Mouse (Mus musculus) lung, embryonic 15.5 days (tissue): Measurements from ENCODE around the gene Itk. TPM values are rescaled to one million over a fixed set of nuclear protein-coding genes. Genes with fewer than 3 reads are reported as not detected.

Source experiments
- ATAC-seq: fragments of 200-750 bp; cut with Nextera tagmentation; 2 replicates; pipeline ENCODE4 v1.8.0; 2017; ENCODE audit warnings: moderate number of reproducible peaks, borderline replicate concordance; ENCODE audit not compliant: low FRiP score, low TSS enrichment; ENCODE audit errors: extremely low read depth
- H3K27ac ChIP-seq: fragments of 300-500 bp; sonication (generic); 2 replicates; pipeline ENCODE4 v1.5.1; 2015; ENCODE audit warnings: moderate library complexity, mild to moderate bottlenecking, inconsistent platforms
- H3K27me3 ChIP-seq: fragments of 300-500 bp; sonication (generic); 2 replicates; pipeline ENCODE4 v1.6.1; 2015; ENCODE audit warnings: inconsistent platforms
- H3K36me3 ChIP-seq: fragments of 300-500 bp; sonication (generic); 2 replicates; pipeline ENCODE4 v1.6.1; 2015; ENCODE audit warnings: inconsistent platforms
- H3K4me1 ChIP-seq: fragments of 300-500 bp; sonication (generic); 2 replicates; pipeline ENCODE4 v1.6.1; 2015; ENCODE audit warnings: inconsistent platforms
- H3K4me2 ChIP-seq: fragments of 300-500 bp; sonication (generic); 2 replicates; pipeline ENCODE4 v1.6.1; 2015; ENCODE audit warnings: inconsistent platforms, mild to moderate bottlenecking, moderate library complexity
- H3K4me3 ChIP-seq: fragments of 300-500 bp; sonication (generic); 2 replicates; pipeline ENCODE4 v1.5.1; 2015; ENCODE audit warnings: mild to moderate bottlenecking, inconsistent platforms
- H3K9ac ChIP-seq: fragments of 300-500 bp; sonication (generic); 2 replicates; pipeline ENCODE4 v1.6.1; 2015; ENCODE audit warnings: inconsistent platforms
- H3K9me3 ChIP-seq: fragments of 300-500 bp; sonication (generic); 2 replicates; pipeline ENCODE4 v1.6.1; 2016; ENCODE audit warnings: inconsistent platforms
- WGBS: fragments of 180-500 bp; shearing (Covaris S2); methylation state at CpG from one replicate; pipeline ENCODE4 v1.1.7; 2015; 5-methylcytosine and 5-hydroxymethylcytosine counted together
- polyA plus RNA-seq: library from polyadenylated mRNA; unstranded; fragments of >200 nt; fragmentation: Nextera tagmentation; extraction: Ambion mirVana; gene quantifications from 2 replicates; pipeline ENCODE4 v1.2.1, GENCODE M21; 2015

Itk gene
- polyA plus RNA-seq, 1 experiment from 2014 or later, result 0.80 TPM

DNA sequence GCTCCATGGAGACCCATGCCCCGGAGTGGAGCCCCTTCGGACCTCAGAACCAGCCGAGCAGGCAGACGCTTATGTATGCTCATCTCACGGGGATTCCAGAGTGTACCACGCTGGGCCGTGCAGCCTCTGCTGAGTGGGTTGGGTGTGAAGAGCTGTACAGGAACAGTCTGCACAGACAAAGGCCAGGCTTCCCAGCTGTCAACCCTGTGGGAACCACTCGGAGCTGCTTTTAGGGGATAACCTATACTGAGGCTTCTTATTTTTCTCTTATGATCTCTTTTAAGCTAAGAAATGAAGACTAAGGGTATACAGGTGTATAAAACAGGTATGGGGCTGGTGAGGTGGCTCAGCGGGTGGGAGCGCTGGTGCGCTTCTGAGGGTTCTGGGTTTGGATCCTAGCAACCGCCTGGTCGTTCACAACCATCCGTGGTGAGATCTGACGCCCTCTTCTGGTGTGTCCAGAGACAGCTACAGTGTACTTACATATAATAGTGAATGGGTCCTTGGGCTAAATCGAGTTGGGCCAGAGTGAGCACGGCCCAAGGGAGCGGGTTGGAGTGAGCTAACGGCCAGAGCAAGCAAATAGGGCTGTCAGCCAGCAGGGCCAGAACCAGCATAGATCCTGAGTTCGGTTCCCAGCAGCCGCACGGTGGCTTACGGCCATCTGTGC lies 87.6 kb downstream of the Itk start:
- Histone ChIP-seq H3K9ac (no peak overlapping the region), H3K27ac (no peak overlapping the region), H3K4me1 (no peaks in the 10 kb centered on the region), H3K36me3 (no peaks in the 10 kb centered on the region), H3K4me3 (no peak overlapping the region), H3K27me3 (no peaks in the 10 kb centered on the region), H3K4me2 (no peak overlapping the region), H3K9me3 (no peaks in the 10 kb centered on the region)
- WGBS, result 87% methylated on average over 23 of the region's 23 CpGs
- ATAC-seq, result no peak

DNA sequence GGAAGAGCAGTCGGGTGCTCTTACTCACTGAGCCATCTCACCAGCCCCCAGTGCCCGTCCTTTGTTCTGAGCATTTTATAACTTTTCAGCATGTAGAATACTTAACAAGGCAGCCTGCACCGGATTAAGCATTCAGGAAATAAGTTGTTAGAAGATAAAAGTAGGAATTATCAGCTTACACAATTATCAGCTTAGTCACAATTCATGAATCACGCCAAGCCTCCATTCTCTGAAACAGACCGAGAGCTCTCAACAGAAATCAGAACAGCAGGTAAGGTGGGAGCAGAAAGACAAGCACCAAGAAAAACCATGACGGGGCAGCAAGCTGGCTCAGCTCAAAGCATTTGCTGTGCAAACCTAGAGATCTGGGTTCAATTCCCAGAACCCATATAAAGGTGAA lies 89.4 kb downstream of the Itk start:
- no peaks in the 10 kb centered on the region for H3K4me1 ChIP-seq
- no peak overlapping the region for H3K4me2 ChIP-seq
- H3K4me3 ChIP-seq, result no peak overlapping the region
- H3K27ac ChIP-seq, result no peak overlapping the region
- H3K36me3 ChIP-seq, result no peaks in the 10 kb centered on the region
- H3K27me3 ChIP-seq, result no peaks in the 10 kb centered on the region
- H3K9ac ChIP-seq, result no peak overlapping the region
- no peak for ATAC-seq
- WGBS, result 75% methylated on average over 6 of the region's 6 CpGs
- H3K9me3 ChIP-seq, result no peaks in the 10 kb centered on the region

DNA sequence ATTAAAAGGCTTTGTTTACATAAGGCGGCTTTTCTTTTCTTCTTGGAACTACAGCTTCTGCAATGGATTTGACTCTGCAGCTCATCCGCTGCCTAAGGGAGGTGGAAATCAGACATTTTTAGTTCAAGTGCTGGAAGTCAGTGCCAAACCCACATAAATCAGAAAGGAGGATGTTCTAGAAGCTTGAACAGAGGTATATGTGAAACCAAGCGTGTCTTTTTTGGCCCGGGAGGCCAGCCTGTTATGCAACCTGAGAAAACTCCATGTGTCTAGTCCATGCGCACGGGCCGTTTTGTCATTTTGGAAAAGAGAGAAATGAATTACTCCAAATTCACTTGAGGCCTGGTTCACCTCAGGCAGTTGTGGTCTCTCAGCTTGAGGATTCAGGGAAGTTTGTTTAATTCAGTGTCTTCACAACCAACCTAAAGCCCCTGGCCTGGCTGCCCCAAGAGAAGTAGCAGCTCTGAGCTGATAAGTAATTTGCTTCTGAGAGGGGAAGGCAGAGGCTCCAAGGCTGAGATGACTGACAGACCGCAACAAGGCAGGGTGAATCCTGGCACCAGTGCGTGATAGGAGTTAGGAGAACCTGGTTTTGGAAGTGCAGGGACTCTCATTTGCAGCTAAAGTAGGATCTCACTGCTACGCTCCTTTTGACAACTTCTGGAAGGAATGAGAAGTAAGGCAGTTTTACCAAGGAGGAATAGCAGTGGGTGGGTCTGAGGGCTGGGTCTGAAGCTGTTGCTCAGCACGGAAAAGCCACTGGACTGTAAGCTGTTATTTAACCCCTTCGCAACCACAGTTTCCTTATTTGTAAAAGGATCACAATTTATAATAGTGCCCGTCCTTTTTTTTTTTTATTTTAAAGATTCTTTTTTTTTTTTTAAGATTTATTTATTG lies 90.2 kb downstream of the Itk start:
- Histone ChIP-seq H3K4me2 (no peak overlapping the region), H3K9me3 (no peaks in the 10 kb centered on the region), H3K9ac (no peak overlapping the region), H3K27me3 (no peaks in the 10 kb centered on the region), H3K4me3 (no peak overlapping the region), H3K27ac (no peak overlapping the region), H3K36me3 (no peaks in the 10 kb centered on the region), H3K4me1 (no peaks in the 10 kb centered on the region)
- no peak for ATAC-seq
- 43% methylated on average over 13 of the region's 13 CpGs for WGBS

DNA sequence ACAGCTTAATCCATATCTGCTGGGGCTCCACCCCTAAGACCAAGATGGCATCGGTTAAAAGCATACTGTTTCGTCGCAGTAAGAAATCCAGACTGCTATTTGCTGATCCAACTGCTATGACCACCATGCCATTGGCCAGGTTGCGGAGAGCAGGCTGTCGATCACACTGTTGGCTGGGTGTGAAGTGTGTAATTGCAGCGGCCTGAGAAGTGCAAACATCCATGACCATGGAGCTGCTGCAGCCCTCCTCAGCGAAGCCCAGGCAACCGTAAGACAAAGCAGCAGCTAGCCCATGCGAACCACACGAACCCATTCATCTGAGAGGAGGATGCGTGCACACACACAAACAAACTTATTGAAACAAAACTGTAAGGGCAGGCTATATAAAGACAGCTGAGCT lies 94.9 kb downstream of the Itk start:
- ATAC-seq, result no peak
- Histone ChIP-seq H3K27me3 (no peaks in the 10 kb centered on the region), H3K9me3 (no peaks in the 10 kb centered on the region), H3K4me1 (no peaks in the 10 kb centered on the region; the same call in 1 of the 2 replicates), H3K4me3 (no peak overlapping the region), H3K9ac (no peak overlapping the region), H3K27ac (no peak overlapping the region), H3K36me3 (no peaks in the 10 kb centered on the region), H3K4me2 (no peak overlapping the region)
- WGBS, result 82% methylated on average over 11 of the region's 11 CpGs

DNA sequence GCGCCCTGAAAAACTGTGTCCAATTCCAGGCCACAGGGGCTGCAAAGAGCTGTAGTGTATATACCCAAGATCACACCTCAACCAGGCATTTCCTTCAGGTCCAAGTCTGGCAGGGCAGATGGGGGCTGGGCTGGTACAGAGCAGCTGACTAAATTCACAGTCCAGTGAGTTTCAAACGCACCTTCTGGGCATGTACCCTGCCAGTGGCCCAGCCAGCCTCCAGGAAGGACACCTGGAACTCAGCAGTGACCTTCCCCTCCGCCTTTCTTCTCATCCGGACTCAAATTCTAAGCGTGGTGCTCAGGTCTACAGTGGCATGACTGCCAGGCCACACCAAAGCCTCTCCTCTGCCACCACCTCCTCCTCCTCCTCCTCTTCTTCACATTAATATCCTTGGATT lies 95.8 kb downstream of the Itk start:
- no peak overlapping the region for H3K27ac ChIP-seq
- H3K9ac ChIP-seq, result no peak overlapping the region
- no peaks in the 10 kb centered on the region; the same call in 1 of the 2 replicates for H3K4me1 ChIP-seq
- ATAC-seq, result no peak
- no peaks in the 10 kb centered on the region for H3K9me3 ChIP-seq
- no peaks in the 10 kb centered on the region for H3K36me3 ChIP-seq
- H3K27me3 ChIP-seq, result no peaks in the 10 kb centered on the region
- no peak overlapping the region for H3K4me2 ChIP-seq
- WGBS, result 92% methylated on average over 5 of the region's 5 CpGs
- no peak overlapping the region for H3K4me3 ChIP-seq

DNA sequence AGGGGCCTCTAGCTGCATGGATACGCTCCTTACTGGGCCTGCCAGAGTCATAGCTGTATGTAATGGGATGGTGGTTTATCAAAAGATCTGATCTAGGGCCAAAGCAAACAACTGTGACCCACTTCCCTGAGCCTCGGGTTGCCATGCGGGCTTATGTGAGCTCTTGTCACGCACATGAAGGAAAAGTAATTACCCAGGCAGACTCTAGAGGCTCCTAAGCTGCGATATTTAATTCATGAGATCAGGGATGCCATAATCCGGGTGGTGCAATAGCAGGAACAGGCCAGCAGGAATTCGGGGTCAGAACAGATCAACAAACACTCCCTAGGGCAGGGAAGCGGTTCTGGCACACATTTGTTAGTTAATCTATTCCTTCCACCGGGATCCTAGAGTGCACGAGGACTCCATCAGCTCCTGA lies 98.3 kb downstream of the Itk start:
- H3K27me3 ChIP-seq, result no peaks in the 10 kb centered on the region
- H3K4me3 ChIP-seq, result no peak overlapping the region
- H3K9ac ChIP-seq, result no peak overlapping the region
- H3K4me2 ChIP-seq, result no peak overlapping the region
- 24% methylated on average over 10 of the region's 10 CpGs for WGBS
- ATAC-seq, result no peak
- no peak overlapping the region for H3K27ac ChIP-seq
- no peaks in the 10 kb centered on the region for H3K9me3 ChIP-seq
- H3K4me1 ChIP-seq, result no peaks in the 10 kb centered on the region; the same call in 1 of the 2 replicates
- no peaks in the 10 kb centered on the region for H3K36me3 ChIP-seq

DNA sequence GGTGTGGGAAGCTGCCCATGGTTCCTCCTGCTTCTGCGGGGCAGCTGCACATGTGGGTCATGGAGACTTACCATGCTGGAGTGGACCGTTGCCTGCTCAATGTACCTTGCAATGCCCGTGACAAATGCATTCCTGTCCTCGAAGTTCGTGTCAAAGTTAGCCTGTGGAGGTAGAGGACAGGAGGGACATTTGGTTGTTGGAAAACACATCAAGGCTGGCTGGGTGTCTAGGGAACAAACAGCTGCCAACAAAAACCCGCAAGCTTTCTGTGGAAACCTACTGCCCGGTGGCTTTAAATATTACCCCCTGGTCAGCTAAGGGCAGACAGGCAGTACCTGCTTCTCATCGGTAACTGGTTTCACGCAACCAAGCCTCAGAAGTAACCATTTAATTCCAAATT lies 99.8 kb downstream of the Itk start:
- H3K4me3 ChIP-seq, result no peak overlapping the region
- H3K27ac ChIP-seq, result no peak overlapping the region
- H3K4me2 ChIP-seq, result no peak overlapping the region
- H3K9ac ChIP-seq, result no peak overlapping the region
- H3K9me3 ChIP-seq, result no peaks in the 10 kb centered on the region
- H3K4me1 ChIP-seq, result no peaks in the 10 kb centered on the region; the same call in 1 of the 2 replicates
- H3K27me3 ChIP-seq, result no peaks in the 10 kb centered on the region
- no peak for ATAC-seq
- WGBS, result 88% methylated on average over 9 of the region's 9 CpGs
- H3K36me3 ChIP-seq, result no peaks in the 10 kb centered on the region

DNA sequence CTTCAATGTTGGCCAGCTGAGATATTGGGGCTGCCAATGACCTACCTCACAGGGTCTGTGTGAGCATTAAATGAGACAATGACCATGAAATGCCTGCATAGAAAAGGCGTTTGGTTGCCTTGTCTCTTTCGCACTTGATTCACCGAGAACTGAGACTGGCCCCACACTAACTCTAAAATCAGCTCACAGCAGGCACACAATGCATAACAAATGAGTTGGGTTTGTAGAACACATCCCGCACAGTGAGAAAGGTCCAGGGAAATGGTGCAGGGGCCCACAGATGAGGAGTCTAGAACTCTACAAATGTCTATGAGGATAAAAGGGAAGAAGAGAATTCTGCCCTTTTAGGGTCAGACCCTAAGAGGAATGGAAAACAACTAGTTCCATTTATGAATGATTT lies 100.3 kb downstream of the Itk start:
- no peak for ATAC-seq
- H3K4me1 ChIP-seq, result no peaks in the 10 kb centered on the region; the same call in 1 of the 2 replicates
- no peaks in the 10 kb centered on the region for H3K9me3 ChIP-seq
- H3K36me3 ChIP-seq, result no peaks in the 10 kb centered on the region
- no peak overlapping the region for H3K4me2 ChIP-seq
- no peak overlapping the region for H3K9ac ChIP-seq
- no peaks in the 10 kb centered on the region for H3K27me3 ChIP-seq
- H3K27ac ChIP-seq, result no peak overlapping the region
- H3K4me3 ChIP-seq, result no peak overlapping the region
- 91% methylated on average over 4 of the region's 4 CpGs for WGBS

DNA sequence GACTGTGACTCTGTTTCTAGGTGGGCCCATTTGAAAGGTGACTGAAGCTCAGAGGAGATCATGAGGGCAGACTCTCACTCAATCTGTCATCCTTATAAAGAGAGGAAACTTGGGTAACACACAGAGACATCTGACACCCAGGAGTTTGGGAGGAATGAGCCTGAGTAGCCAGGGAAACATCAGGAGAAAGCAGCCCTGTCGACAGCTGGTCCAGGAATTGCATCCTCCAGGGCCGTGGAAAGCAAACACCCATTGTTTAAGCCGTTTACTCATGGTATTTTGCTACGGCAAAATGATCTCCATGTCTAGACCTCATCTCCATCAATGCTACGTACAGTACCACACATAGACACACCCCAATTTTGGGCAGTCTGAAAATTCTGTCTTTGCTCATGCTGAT lies 101.2 kb downstream of the Itk start:
- Histone ChIP-seq H3K9ac (no peak overlapping the region), H3K27me3 (no peaks in the 10 kb centered on the region), H3K4me3 (no peak overlapping the region), H3K4me2 (no peak overlapping the region), H3K4me1 (no peaks in the 10 kb centered on the region; the same call in 1 of the 2 replicates), H3K27ac (no peak overlapping the region), H3K9me3 (no peaks in the 10 kb centered on the region), H3K36me3 (no peaks in the 10 kb centered on the region)
- WGBS, result 38% methylated on average over 5 of the region's 5 CpGs
- no peak for ATAC-seq

DNA sequence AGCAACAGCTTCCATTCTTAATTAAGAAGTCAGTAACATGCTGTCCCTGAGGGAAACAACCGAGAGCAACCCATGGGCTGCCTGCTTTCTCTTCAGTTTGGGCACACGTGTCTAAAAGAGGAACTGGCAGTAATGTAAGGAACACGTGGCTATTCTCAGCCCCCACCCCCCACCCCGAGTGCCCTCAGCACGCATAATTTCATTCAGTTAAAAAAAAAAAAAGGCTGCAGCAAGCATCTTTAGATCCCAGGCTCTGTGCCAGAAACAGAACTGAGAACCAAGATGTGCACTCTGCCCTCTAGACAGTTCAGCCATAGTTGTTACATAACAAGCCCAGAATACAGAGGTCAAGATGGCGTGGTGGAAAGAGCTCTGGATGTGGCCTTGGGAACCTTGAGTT lies 102.5 kb downstream of the Itk start:
- no peak for ATAC-seq
- no peaks in the 10 kb centered on the region for H3K36me3 ChIP-seq

DNA sequence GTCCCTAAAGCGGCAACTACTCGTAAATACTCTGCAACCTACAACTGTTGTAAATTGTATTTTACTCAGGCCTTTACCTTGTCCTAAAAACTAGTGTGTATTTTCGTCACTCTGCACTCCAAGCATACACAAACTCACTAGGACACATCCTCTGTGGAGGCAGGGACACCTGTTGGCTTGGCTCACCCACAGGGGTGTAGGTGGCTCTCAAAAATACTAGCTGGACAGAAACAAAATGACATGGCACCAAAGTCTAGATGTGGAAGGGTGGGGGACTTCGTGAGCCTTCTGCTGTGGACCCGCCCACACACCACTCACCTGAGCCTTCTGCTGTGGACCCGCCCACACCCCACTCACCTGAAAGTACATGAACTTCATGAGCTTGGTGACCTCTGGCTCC lies 105.5 kb downstream of the Itk start:
- 88% methylated on average over 6 of the region's 6 CpGs for WGBS
- no peak for ATAC-seq

More for the DNA sequence above, 102.5 kb downstream of the Itk start:
- Histone ChIP-seq H3K27ac (no peak overlapping the region), H3K27me3 (no peaks in the 10 kb centered on the region), H3K9ac (no peak overlapping the region), H3K9me3 (no peaks in the 10 kb centered on the region), H3K4me3 (no peak overlapping the region), H3K4me1 (no peaks in the 10 kb centered on the region; the same call in 1 of the 2 replicates), H3K4me2 (no peak overlapping the region)
- 33% methylated on average over 6 of the region's 6 CpGs for WGBS

DNA sequence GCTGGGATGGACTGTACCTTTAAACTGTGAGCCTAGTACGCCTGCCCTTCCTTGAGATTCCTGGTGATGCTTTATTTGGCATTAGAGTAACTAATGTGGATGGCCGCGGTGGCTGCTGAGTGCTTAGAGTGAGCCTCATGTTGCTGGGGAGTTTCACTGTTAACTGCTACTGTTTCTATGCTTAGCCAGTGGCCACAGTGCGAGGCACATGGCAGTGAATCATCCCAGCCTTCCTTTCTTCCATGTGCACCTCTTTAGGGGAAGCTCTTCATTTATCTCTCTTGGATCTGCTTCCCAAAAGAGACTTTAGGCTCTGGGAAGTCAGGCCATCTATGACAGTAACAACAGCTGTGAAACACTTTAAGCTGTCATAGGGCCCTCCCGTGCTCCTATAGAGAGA lies 106.7 kb downstream of the Itk start:
- no peak for ATAC-seq
- WGBS, result 85% methylated on average over 5 of the region's 5 CpGs
- no peaks in the 10 kb centered on the region for H3K9me3 ChIP-seq
- no peak overlapping the region for H3K9ac ChIP-seq
- no peaks in the 10 kb centered on the region for H3K36me3 ChIP-seq
- H3K4me1 ChIP-seq, result no peaks in the 10 kb centered on the region
- no peak overlapping the region for H3K4me2 ChIP-seq
- H3K27me3 ChIP-seq, result no peaks in the 10 kb centered on the region
- no peak overlapping the region for H3K27ac ChIP-seq
- H3K4me3 ChIP-seq, result no peak overlapping the region

More for the DNA sequence above, 105.5 kb downstream of the Itk start:
- Histone ChIP-seq H3K36me3 (no peaks in the 10 kb centered on the region), H3K9me3 (no peaks in the 10 kb centered on the region), H3K4me3 (no peak overlapping the region), H3K27ac (no peak overlapping the region), H3K9ac (no peak overlapping the region), H3K4me2 (no peak overlapping the region), H3K27me3 (no peaks in the 10 kb centered on the region), H3K4me1 (no peaks in the 10 kb centered on the region)
